Mouse (Mus musculus) neural tube, embryonic 13.5 days (tissue): ENCODE measurements around the gene Natd1. TPM values are rescaled to one million over a fixed set of nuclear protein-coding genes. Genes with fewer than 3 reads are reported as not detected.

Experiments used
- ATAC-seq: fragments of 200-750 bp; cut with Nextera tagmentation; 2 replicates; pipeline ENCODE4 v1.8.0; 2017; ENCODE audit warnings: low read depth, mild to moderate bottlenecking, moderate TSS enrichment, moderate library complexity
- H3K27ac ChIP-seq: fragments of 300-500 bp; sonication (generic); replicated peaks from 2 replicates; pipeline ENCODE4 v1.5.1; 2015; ENCODE audit warnings: moderate library complexity, mild to moderate bottlenecking, inconsistent platforms
- H3K27me3 ChIP-seq: fragments of 300-500 bp; sonication (generic); 2 replicates; pipeline ENCODE4 v1.6.1; 2015; ENCODE audit warnings: mild to moderate bottlenecking, inconsistent platforms
- H3K36me3 ChIP-seq: fragments of 300-500 bp; sonication (generic); 2 replicates; pipeline ENCODE4 v1.6.1; 2015; ENCODE audit warnings: mild to moderate bottlenecking, inconsistent platforms
- H3K4me1 ChIP-seq: fragments of 300-500 bp; sonication (generic); replicated peaks from 2 replicates; pipeline ENCODE4 v1.6.1; 2015; ENCODE audit warnings: inconsistent platforms
- H3K4me2 ChIP-seq: fragments of 300-500 bp; sonication (generic); 2 replicates; pipeline ENCODE4 v1.6.1; 2015; ENCODE audit warnings: inconsistent platforms, mild to moderate bottlenecking, moderate library complexity
- H3K4me3 ChIP-seq: fragments of 300-500 bp; sonication (generic); 2 replicates; pipeline ENCODE4 v1.5.1; 2015; ENCODE audit warnings: mild to moderate bottlenecking, inconsistent platforms
- H3K9ac ChIP-seq: fragments of 300-500 bp; sonication (generic); 2 replicates; pipeline ENCODE4 v1.6.1; 2015; ENCODE audit warnings: moderate library complexity, mild to moderate bottlenecking, inconsistent platforms
- H3K9me3 ChIP-seq: fragments of 300-500 bp; sonication (generic); 2 replicates; pipeline ENCODE4 v1.6.1; 2016; ENCODE audit warnings: inconsistent platforms
- WGBS: fragments of 180-500 bp; shearing (Covaris S2); methylation state at CpG from one replicate; pipeline ENCODE4 v1.1.7; 2015; 5-methylcytosine and 5-hydroxymethylcytosine counted together
- polyA plus RNA-seq: library from polyadenylated mRNA; unstranded; fragments of >200 nt; fragmentation: Nextera tagmentation; extraction: Ambion mirVana; gene quantifications from 2 replicates; pipeline ENCODE4 v1.2.1, GENCODE M21; 2015

Gene Natd1
- polyA plus RNA-seq, 1 experiment from 2014 or later = 30.0 TPM

DNA sequence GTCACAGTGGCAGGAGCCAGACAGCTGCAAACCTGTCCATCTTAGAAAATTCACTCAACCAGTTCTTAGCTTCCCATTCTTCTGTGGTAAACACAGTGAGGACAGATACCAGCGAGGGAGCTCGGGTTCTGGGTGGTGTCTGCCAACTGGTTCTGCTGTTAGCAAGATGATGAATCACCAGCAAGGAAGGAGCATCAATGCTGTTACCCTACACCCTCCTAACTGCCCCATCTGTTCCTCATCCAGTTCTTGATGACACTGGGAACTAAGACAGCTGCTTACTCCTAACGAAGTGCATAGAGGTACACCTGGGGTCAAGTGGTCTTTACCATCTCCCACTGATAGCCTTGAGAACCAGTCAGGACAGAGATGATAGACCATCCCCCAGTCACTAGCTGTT is 58.0 kb downstream of the Natd1 start:
- Histone ChIP-seq H3K4me1 (no peaks in the 10 kb centered on the region), H3K36me3 (peaks cover 84% of the 10 kb centered on the region), H3K4me2 (no peak overlapping the region), H3K9me3 (no peaks in the 10 kb centered on the region), H3K4me3 (no peak overlapping the region), H3K9ac (no peak overlapping the region), H3K27me3 (no peaks in the 10 kb centered on the region), H3K27ac (no peak overlapping the region)
- no peak for ATAC-seq
- 75% methylated on average over 3 of the region's 3 CpGs for WGBS

Other genes with a start within 250 kb of the Natd1 start
- gene Llgl1, start 215.0 kb downstream of the Natd1 start, polyA plus RNA-seq = 53.9 and 54.4 TPM in 2 replicates
- gene Flii, start 187.5 kb downstream of the Natd1 start, polyA plus RNA-seq = 68.2 and 71.9 TPM in 2 replicates
- 21.3 and 22.0 TPM in 2 replicates for gene Mief2, start 186.4 kb downstream of the Natd1 start, polyA plus RNA-seq
- gene Top3a, start 137.4 kb downstream of the Natd1 start, polyA plus RNA-seq = 8.5 and 10.0 TPM in 2 replicates
- gene Smcr8, start 137.2 kb downstream of the Natd1 start, polyA plus RNA-seq = 6.1 and 6.5 TPM in 2 replicates
- 5.0 and 7.2 TPM in 2 replicates for gene Shmt1, start 103.0 kb downstream of the Natd1 start, polyA plus RNA-seq
- gene Dhrs7b, start 84.1 kb downstream of the Natd1 start, polyA plus RNA-seq = 31.0 and 32.1 TPM in 2 replicates
- gene Tmem11, start 35.5 kb downstream of the Natd1 start, polyA plus RNA-seq = 52.6 and 56.0 TPM in 2 replicates
- 31.4 and 32.0 TPM in 2 replicates for gene Map2k3, start 17.3 kb upstream of the Natd1 start, polyA plus RNA-seq
- 7.8 and 8.1 TPM in 2 replicates for gene Kcnj12, start 107.8 kb upstream of the Natd1 start, polyA plus RNA-seq
- gene Tnfrsf13b, start 212.0 kb upstream of the Natd1 start, polyA plus RNA-seq = 1.5 and 1.8 TPM in 2 replicates